Mouse (Mus musculus): Measurements from ENCODE around the gene Dtnb.

DNA sequence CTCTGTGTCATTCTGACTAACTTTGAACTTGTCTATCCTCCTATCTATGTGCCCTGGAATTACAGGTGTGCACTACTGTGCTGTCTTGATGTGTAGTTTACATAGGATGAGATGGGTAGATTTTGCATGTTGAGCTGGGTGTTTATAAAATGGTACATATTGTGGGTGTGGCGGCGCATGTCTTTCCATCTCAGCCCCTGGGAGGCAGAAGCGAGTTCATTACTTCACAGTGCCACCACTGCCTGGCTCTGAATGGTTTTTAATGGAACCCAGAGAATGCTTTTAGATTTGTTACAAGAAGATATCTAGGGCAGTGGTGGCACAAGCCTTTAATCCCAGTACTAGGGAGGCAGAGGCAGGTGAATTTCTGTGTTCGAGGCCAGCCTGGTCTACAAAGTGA lies 2.5 kb downstream of the Dtnb start:
- TF ChIP-seq CTCF (IDR thresholded peaks at IDR 0.05; ENCODE audit: low read depth), result peak; percentile 33
- no peak for TF ChIP-seq EP300 (IDR thresholded peaks at IDR 0.05; ENCODE audit: low read depth)

All from liver, embryonic 14.5 days (tissue).